Mouse (Mus musculus): ENCODE results near the gene Mnat1. TPM values are rescaled to one million over a fixed set of nuclear protein-coding genes. Genes with fewer than 3 reads are reported as not detected.

Gene Mnat1
- total and polyA plus RNA-seq, 3 experiments: 39.4 to 69.0 (median 64.2) TPM

DNA sequence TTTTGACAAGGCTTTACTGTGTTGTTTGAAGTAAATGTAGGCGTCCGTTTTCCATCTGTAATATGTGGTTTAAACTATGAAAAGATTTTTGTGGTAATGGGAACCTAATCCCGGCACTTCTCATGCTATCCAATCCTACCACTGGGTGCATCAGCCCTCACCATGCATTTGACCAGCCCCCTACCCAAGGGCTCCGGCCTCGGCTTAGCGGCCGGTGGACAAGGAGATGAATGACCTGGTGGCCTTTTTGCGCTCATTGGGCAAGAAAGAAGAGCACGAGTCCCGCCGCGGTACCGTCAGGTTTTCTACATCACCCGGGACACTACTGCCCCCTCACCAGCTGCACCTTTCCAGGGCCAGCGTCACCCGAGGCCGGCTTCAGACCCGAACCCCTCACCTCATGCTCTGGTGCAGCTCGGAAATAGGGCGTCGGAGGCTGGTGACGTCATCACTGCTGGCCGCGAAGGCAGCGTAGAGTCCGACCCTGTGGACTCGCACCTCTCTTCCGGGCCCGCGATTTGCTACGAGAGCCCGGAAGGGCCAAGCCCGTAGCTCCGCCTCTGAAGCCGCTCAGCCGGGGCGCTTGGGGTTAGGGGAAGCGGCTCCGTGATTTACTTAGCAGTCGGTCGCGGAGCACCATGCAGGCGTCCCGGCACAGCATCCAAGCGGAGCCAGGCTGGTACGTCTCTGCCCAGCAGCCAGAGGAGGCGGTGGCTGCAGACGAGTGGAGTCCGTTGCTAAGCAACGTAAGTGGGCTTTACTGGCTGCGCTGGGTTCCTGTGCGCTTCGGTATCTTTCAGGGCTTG, 163.0 kb downstream of the Mnat1 start, which contains the start of the genes Trmt5 and Slc38a6 (continued):
- peak; percentile 76 for TF ChIP-seq NELFE (IDR thresholded peaks at IDR 0.05; ENCODE audit: low read depth, low read length)
- TF ChIP-seq NRF1 (IDR thresholded peaks at IDR 0.05; ENCODE audit: low read depth, low read length): 0 out of 2 replicates have a peak, but pooled peaks have one; percentile 3
- no peak for TF ChIP-seq ETS1 (conservative IDR thresholded peaks at IDR 0.05; ENCODE audit: low read depth, low read length)
- TF ChIP-seq HCFC1 (IDR thresholded peaks at IDR 0.05; ENCODE audit: low read depth, low read length): peak; percentile 91
- peak; percentile 39; the same call in 1 of the 2 replicates for TF ChIP-seq JUND (conservative IDR thresholded peaks at IDR 0.05; ENCODE audit: low read depth, low read length)
- TF ChIP-seq UBTF (IDR thresholded peaks at IDR 0.05; ENCODE audit: low read depth, low read length): 0 out of 2 replicates have a peak, but pooled peaks have one; percentile 16
- TF ChIP-seq MYC (IDR thresholded peaks at IDR 0.05; ENCODE audit: low read depth, low read length): peak; percentile 69; the same call in 1 of the 2 replicates
- TF ChIP-seq MXI1 (IDR thresholded peaks at IDR 0.05; ENCODE audit: low read depth, low read length): no peak; the same call in 1 of the 2 replicates
- 0 out of 2 replicates have a peak, but pooled peaks have one; percentile 21 for TF ChIP-seq ZMIZ1 (IDR thresholded peaks at IDR 0.05; ENCODE audit: low read depth, low read length)
- TF ChIP-seq KAT2A (IDR thresholded peaks at IDR 0.05; ENCODE audit: insufficient replicate concordance, low read length): peak; percentile 75; the same call in 1 of the 2 replicates
- no peak for TF ChIP-seq CTCF (conservative IDR thresholded peaks at IDR 0.05 in 1 of 2, IDR thresholded peaks at IDR 0.05 in 1 of 2; ENCODE audit: low read depth in 2 of 2, low read length in 2 of 2)
- no peak for TF ChIP-seq ZKSCAN1 (IDR thresholded peaks at IDR 0.05; ENCODE audit: borderline replicate concordance, low read depth, low read length)
- TF ChIP-seq SMC3 (IDR thresholded peaks at IDR 0.05; ENCODE audit: low read depth, low read length): no peak
- TF ChIP-seq IRF4 (IDR thresholded peaks at IDR 0.05; ENCODE audit: low read depth, low read length): 0 out of 2 replicates have a peak, but pooled peaks have one; percentile 28
- no peak for TF ChIP-seq USF1 (IDR thresholded peaks at IDR 0.05; ENCODE audit: low read depth, low read length)
- no peak for TF ChIP-seq ZC3H11A (IDR thresholded peaks at IDR 0.05; ENCODE audit: low read depth, low read length)
- no peak for TF ChIP-seq MAZ (IDR thresholded peaks at IDR 0.05; ENCODE audit: low read depth, low read length)
- peak; percentile 99 for TF ChIP-seq ELF1 (IDR thresholded peaks at IDR 0.05; ENCODE audit: low read depth, low read length)
- TF ChIP-seq PAX5 (IDR thresholded peaks at IDR 0.05; ENCODE audit: low read length): no peak

DNA sequence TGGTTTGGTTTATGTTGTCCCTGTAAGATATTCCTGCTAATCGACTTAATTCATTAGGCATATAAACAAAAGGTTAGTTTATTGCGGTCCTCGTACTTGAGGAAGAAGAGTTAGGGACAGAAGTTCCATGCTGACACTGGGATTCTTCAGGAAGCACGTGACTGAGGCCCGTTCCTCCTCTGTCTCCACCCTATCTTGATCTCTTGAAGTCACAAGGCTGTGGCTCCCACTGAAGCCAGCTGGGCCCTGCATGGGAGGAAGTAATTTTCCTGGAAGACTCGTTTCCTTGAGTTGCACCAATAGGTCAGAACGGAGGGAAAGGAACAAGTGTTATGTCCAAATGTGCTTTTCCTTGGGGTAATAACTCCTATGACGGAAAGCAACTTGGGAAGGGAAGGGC, 164.1 kb downstream of the Mnat1 start:
- peaks cover 10 to 53% of the 10 kb centered on the region in 2 experiments for H3K36me3 ChIP-seq (replicated peaks in 1 of 2; ENCODE audit: control insufficient read depth in 1 of 2, insufficient read depth in 1 of 2, low read length in 1 of 2)
- no peaks in the 10 kb centered on the region for H3K27me3 ChIP-seq (replicated peaks)
- H3K4me3 ChIP-seq (replicated peaks in 1 of 3; ENCODE audit: low read depth in 2 of 3, low read length in 2 of 3, poor library complexity in 1 of 3): peak overlapping the region; percentile 67 to 92 (median 73)
- TF ChIP-seq MAX (IDR thresholded peaks at IDR 0.05; ENCODE audit: low read length): 0 out of 2 replicates have a peak, but pooled peaks have one; percentile 38
- TF ChIP-seq CHD2 (IDR thresholded peaks at IDR 0.05; ENCODE audit: low read length): no peak
- dilution Hi-C loops (cut with MboI; ENCODE audit: extremely low pct_ligation_motif_present, extremely low pct_unique_long_range_greater_than_20kb, low sequenced_read_pairs) (no loop called here), in situ Hi-C loops (cut with MboI; ENCODE audit: low pct_ligation_motif_present, low pct_unique_long_range_greater_than_20kb, low sequenced_read_pairs) (no loop called here)
- H3K79me2 ChIP-seq (replicated peaks; ENCODE audit: control insufficient read depth, extremely low read depth, insufficient read depth, poor library complexity, severe bottlenecking): peaks cover 29% of the 10 kb centered on the region
- peak overlapping the region; percentile 30 for H3K9ac ChIP-seq (ENCODE audit: insufficient read depth, low read depth)
- DNase-seq (ENCODE audit: extremely low read depth): no peak
- H3K27ac ChIP-seq (ENCODE audit: insufficient read depth, low read depth): no peak overlapping the region
- H3K4me2 ChIP-seq (ENCODE audit: insufficient read depth, low read depth, poor library complexity, severe bottlenecking): peak overlapping the region; percentile 85
- H3K9me3 ChIP-seq (replicated peaks; ENCODE audit: low read length): no peaks in the 10 kb centered on the region
- H3K4me1 ChIP-seq (ENCODE audit: control insufficient read depth in 1 of 2, insufficient read depth in 2 of 2): peaks cover 4 to 42% of the 10 kb centered on the region in 2 experiments
